Mouse (Mus musculus): ENCODE data around the gene Trim11.

DNA sequence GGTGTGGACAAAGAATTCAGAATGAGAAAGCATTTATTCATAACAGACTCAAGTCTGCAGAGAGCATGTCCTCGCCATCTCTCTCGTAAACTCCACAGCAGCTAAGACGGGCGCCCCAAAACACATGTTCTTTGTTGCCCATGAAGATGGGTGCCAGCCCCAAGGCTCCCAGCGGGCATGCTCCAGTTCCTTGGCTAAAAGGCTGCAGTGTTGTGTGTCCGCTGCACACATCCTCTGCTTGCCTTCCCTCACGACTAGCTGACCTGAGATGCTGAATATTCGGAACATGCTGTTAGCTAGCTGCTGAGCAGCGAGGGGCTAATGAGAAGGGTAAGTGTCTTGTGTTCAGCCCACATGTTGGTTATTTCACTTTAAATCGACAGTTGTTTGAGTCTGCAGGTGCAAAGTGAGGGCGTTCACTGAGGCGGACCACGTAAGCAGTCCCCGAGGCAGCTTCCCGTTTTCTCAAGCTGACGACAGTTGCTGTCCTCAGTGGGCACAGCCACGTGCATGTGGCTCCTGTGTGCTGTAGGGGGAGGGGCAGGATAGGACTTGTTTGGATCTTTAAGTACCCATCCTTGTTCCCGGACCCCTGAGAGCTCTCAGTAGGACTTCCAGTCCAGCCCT is 4.7 kb downstream of the Trim11 start:
- TF ChIP-seq CTCF (IDR thresholded peaks at IDR 0.05; ENCODE audit: low read depth) (no peak), EP300 (IDR thresholded peaks at IDR 0.05; ENCODE audit: low read depth) (no peak)

Measured in heart, postnatal 0 days (tissue).